Mouse (Mus musculus) spleen, adult 2 months (tissue): ENCODE data around the gene Gpr65. TPM values are rescaled to one million over a fixed set of nuclear protein-coding genes. Genes with fewer than 3 reads are reported as not detected.

ENCODE experiments used
- DNase-seq, 2 experiments: peaks; one replicate each; pipeline versions ENCODE4 v3.0.0 to v3.0.0-alpha.2; 2012 to 2021; ENCODE audit warnings: low spot score in 2 of 2, low read depth in 1 of 2
- H3K27ac ChIP-seq: fragments of 200-500 bp; 2 replicates; pipeline ENCODE4 v1.5.1; 2012; ENCODE audit warnings: low read length, inconsistent platforms; ENCODE audit not compliant: insufficient read depth
- H3K27me3 ChIP-seq: fragments of 200-500 bp; 2 replicates; pipeline ENCODE4 v1.6.1; 2012; ENCODE audit warnings: mild to moderate bottlenecking, moderate library complexity, low read length, inconsistent platforms; ENCODE audit not compliant: control insufficient read depth, insufficient read depth
- H3K36me3 ChIP-seq: fragments of 200-500 bp; 2 replicates; pipeline ENCODE4 v1.6.1; 2012; ENCODE audit warnings: mild to moderate bottlenecking, low read length, inconsistent platforms; ENCODE audit not compliant: control insufficient read depth, insufficient read depth
- H3K4me1 ChIP-seq: fragments of 200-500 bp; 2 replicates; pipeline ENCODE4 v1.6.1; 2011; ENCODE audit warnings: inconsistent platforms; ENCODE audit not compliant: control insufficient read depth, insufficient read depth, insufficient read length
- H3K4me3 ChIP-seq: fragments of 200-500 bp; 2 replicates; pipeline ENCODE4 v1.5.1; 2011; ENCODE audit warnings: mild to moderate bottlenecking, inconsistent platforms; ENCODE audit not compliant: insufficient read depth, insufficient read length; ENCODE audit errors: extremely low read depth
- CTCF ChIP-seq: fragments of 200-500 bp; IDR thresholded peaks from 2 replicates; pipeline ENCODE4 v1.5.1; 2011; ENCODE audit warnings: mild to moderate bottlenecking, inconsistent platforms; ENCODE audit not compliant: insufficient read depth, insufficient read length, insufficient replicate concordance; ENCODE audit errors: extremely low read depth
- POLR2A ChIP-seq: fragments of 200-500 bp; IDR thresholded peaks from 2 replicates; pipeline ENCODE4 v1.6.1; 2011; ENCODE audit warnings: low read depth, low read length, inconsistent platforms
- WGBS: fragments of 180-500 bp; shearing (Covaris S2); methylation state at CpG from one replicate; pipeline ENCODE4 v1.1.7; 2018; 5-methylcytosine and 5-hydroxymethylcytosine counted together
- polyA plus RNA-seq: library from polyadenylated mRNA; depleted of rRNA; stranded (reverse); fragments of >200 nt; gene quantifications from 2 replicates; pipeline ENCODE4 v1.2.3, GENCODE M21; 2012

Gpr65 gene
- polyA plus RNA-seq, 1 experiment = 9.2 TPM

GRCm38 (mm10) chr12:98301980-98302379 lies 33.5 kb downstream of the Gpr65 start:
- Histone ChIP-seq H3K27me3 (no peaks in the 10 kb centered on the region), H3K27ac (no peak overlapping the region), H3K4me1 (no peaks in the 10 kb centered on the region), H3K4me3 (no peak overlapping the region), H3K36me3 (no peaks in the 10 kb centered on the region)
- TF ChIP-seq POLR2A (no peak), CTCF (no peak)
- no peak for DNase-seq
- whole genome bisulfite sequencing = 80% methylated on average over 5 of the region's 5 CpGs

GRCm38 (mm10) chr12:98303013-98303412 lies 34.6 kb downstream of the Gpr65 start:
- no peaks in the 10 kb centered on the region for H3K27me3 ChIP-seq

GRCm38 (mm10) chr12:98307179-98307915 lies 38.9 kb downstream of the Gpr65 start:
- WGBS = 85% methylated on average over 7 of the region's 7 CpGs
- H3K36me3 ChIP-seq = no peaks in the 10 kb centered on the region
- H3K27ac ChIP-seq = no peak overlapping the region
- H3K4me3 ChIP-seq = no peak overlapping the region
- TF ChIP-seq POLR2A (no peak), CTCF (no peak)
- no peak for DNase-seq
- no peaks in the 10 kb centered on the region for H3K4me1 ChIP-seq
- H3K27me3 ChIP-seq = no peaks in the 10 kb centered on the region

More at GRCm38 (mm10) chr12:98303013-98303412, 34.6 kb downstream of the Gpr65 start:
- Histone ChIP-seq H3K4me3 (no peak overlapping the region), H3K4me1 (no peaks in the 10 kb centered on the region), H3K36me3 (no peaks in the 10 kb centered on the region), H3K27ac (no peak overlapping the region)
- WGBS = 95% methylated on average over 1 of the region's 1 CpGs
- DNase-seq = no peak
- no peak for TF ChIP-seq POLR2A
- no peak for TF ChIP-seq CTCF

- Histone ChIP-seq H3K4me3 (no peak overlapping the region), H3K4me1 (no peaks in the 10 kb centered on the region), H3K27me3 (no peaks in the 10 kb centered on the region), H3K36me3 (no peaks in the 10 kb centered on the region), H3K27ac (no peak overlapping the region)
- WGBS = 51% methylated on average over 7 of the region's 7 CpGs
- no peak for DNase-seq
- TF ChIP-seq CTCF (no peak), POLR2A (no peak)
Observed at GRCm38 (mm10) chr12:98311376-98312083, 43.1 kb downstream of the Gpr65 start.

- Histone ChIP-seq H3K4me1 (no peaks in the 10 kb centered on the region), H3K4me3 (no peak overlapping the region), H3K27me3 (no peaks in the 10 kb centered on the region), H3K27ac (no peak overlapping the region), H3K36me3 (no peaks in the 10 kb centered on the region)
- TF ChIP-seq CTCF (no peak), POLR2A (no peak)
- 11% methylated on average over 5 of the region's 5 CpGs for WGBS
- no peak for DNase-seq
Observed at GRCm38 (mm10) chr12:98315924-98316323, 47.5 kb downstream of the Gpr65 start.

GRCm38 (mm10) chr12:98317718-98318340 lies 49.4 kb downstream of the Gpr65 start:
- no peaks in the 10 kb centered on the region for H3K27me3 ChIP-seq
- DNase-seq = no peak
- no peaks in the 10 kb centered on the region for H3K36me3 ChIP-seq
- no peak overlapping the region for H3K4me3 ChIP-seq
- no peak overlapping the region for H3K27ac ChIP-seq
- TF ChIP-seq POLR2A (no peak), CTCF (no peak)
- H3K4me1 ChIP-seq = no peaks in the 10 kb centered on the region
- WGBS = 91% methylated on average over 8 of the region's 8 CpGs
